Mouse (Mus musculus): ENCODE results near the gene Slc10a1.

- no peak for TF ChIP-seq E2F4 (IDR thresholded peaks at IDR 0.05; ENCODE audit: insufficient read depth)
- no peak for TF ChIP-seq MYOG (IDR thresholded peaks at IDR 0.05; ENCODE audit: control insufficient read depth in 1 of 3, insufficient read depth in 1 of 3, insufficient read length in 2 of 3, low read depth in 2 of 3)
- no peak for TF ChIP-seq TCF12 (IDR thresholded peaks at IDR 0.05; ENCODE audit: insufficient read depth, poor library complexity, severe bottlenecking)
- TF ChIP-seq POLR2A (IDR thresholded peaks at IDR 0.05; ENCODE audit: insufficient read length, low read depth): no peak
- TF ChIP-seq MYOD1 (IDR thresholded peaks at IDR 0.05; ENCODE audit: control insufficient read depth in 1 of 3, insufficient read length in 2 of 3, low read depth in 2 of 3): no peak
- no peak for TF ChIP-seq USF1 (IDR thresholded peaks at IDR 0.05; ENCODE audit: low read depth)
- no peak for TF ChIP-seq CEBPB (IDR thresholded peaks at IDR 0.05; ENCODE audit: insufficient read depth, poor library complexity, severe bottlenecking)
- TF ChIP-seq MAX (IDR thresholded peaks at IDR 0.05; ENCODE audit: low read depth): no peak
- TF ChIP-seq REST (IDR thresholded peaks at IDR 0.05; ENCODE audit: insufficient read depth, insufficient read length): no peak
- TF ChIP-seq TCF3 (IDR thresholded peaks at IDR 0.05; ENCODE audit: insufficient read length, low read depth): no peak
- no peak for TF ChIP-seq POLR2AphosphoS2 (IDR thresholded peaks at IDR 0.05; ENCODE audit: insufficient read length, low read depth)
Measured at GRCm38 (mm10) chr12:80941886-80942285, 26.6 kb downstream of the Slc10a1 start.
